Mouse (Mus musculus) brain, embryonic 14.5 days (tissue): ENCODE measurements at regions not wholly inside any gene's neighbourhood (a gene's known extent, or its start where the extent isn't known, plus 50 kb on each side); places are given as distances from the start of the nearest gene placed in this dataset.

ENCODE experiments used
- DNase-seq: peaks from one replicate; pipeline ENCODE4 v3.0.0-alpha.2; 2011; ENCODE audit warnings: low read depth
- CTCF ChIP-seq: fragments of 200-500 bp; IDR thresholded peaks from 2 replicates; pipeline ENCODE4 v1.5.1; 2012; ENCODE audit warnings: inconsistent platforms, mild to moderate bottlenecking, moderate library complexity, borderline replicate concordance; ENCODE audit not compliant: insufficient read depth, insufficient read length; ENCODE audit errors: extremely low read depth
- POLR2A ChIP-seq: fragments of 200-500 bp; IDR thresholded peaks from 2 replicates; pipeline ENCODE4 v1.6.1; 2012; ENCODE audit warnings: mild to moderate bottlenecking, inconsistent platforms, borderline replicate concordance; ENCODE audit not compliant: poor library complexity, insufficient read depth, insufficient read length, severe bottlenecking; ENCODE audit errors: extremely low read depth

DNA sequence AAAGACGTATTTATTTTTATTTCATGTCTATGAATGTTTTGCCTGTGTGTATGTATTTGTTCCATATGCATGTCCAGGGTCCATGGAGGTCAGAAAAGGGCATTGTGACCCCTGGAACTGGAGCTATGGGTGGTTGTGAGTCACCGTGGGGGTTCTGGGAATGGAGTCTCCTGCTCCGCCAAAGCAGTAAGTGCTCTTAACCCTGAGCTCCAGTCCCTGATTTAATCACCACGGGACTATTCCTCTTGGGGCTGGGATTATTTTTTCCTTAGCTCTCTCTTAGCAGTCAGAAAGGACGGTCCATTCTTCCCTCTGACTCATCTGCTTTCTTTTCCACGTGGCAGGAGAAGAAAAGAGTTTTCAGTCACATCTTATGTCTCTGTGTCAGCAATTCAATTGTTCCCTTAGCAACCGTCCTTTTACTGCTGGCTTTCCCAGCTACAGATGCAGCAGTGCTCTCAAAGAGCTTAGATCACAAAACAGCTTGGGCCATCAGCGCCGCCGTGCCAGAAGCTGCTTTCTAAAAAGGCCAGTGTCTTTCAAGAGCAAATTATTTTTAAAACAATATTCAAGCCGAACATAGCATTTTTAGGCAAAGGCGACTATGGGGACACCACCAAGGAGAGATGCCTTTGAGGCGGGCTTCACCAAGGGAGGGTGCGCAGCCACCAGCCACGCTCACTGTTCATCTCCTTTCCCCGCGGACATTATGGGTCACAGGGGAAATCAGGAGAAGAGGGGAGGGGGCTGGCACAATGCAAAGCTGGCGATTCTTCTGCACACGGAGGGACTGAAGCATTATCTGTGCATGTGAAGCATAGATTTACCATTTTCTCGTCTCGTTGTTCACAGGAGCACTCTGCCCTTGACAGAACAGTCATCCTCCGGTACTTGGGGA is 110.8 kb downstream of the Map3k7 start:
- DNase-seq: peak; percentile 94
- TF ChIP-seq CTCF (no peak), POLR2A (no peak)

DNA sequence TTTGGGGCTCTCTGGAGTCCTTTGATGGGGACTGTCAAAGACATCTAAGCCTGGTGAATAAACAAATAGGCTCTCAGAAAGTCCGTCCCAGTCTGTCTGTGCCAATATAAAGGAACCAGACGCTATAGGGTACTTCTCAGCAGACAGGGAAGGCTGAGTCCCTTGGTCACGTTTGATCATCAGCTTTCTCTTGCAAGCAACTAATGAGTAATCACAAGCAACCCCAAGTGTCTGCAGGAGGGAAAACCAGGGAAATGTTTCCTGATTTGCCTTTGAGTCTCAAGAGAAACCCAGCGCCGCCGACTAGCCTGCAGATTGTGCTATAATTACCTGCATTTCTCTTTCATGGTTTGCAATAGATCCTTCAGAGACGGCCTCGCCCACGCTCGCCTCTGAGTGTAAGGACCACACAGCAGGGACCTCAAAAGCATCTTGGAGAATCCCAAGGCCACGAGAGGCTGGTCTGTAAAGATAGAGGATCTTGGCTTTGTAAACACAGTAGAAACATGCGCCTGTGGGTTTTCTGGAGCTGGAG is 112.6 kb downstream of the Map3k7 start:
- TF ChIP-seq POLR2A: no peak
- TF ChIP-seq CTCF: no peak
- DNase-seq: peak; percentile 52

DNA sequence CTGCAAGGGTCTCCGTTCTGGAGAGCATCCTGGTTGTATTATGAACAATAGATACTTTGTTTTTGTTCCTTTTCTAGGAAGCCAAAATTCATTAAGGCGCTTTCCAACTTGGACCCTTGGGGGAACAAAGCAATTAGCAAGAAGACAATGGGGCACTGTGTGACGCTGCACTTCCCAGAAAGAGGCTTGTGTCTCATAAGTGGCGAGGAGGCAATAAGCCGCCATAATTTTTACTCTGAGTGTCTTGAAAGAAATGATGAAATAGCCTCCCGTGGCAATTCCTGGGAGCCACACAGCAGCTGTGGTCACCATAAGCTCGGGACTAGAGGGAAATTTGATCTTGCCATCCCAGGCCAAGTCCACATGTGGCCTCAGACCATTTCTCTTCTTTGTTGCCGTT is 119.6 kb downstream of the Map3k7 start:
- TF ChIP-seq CTCF: no peak
- no peak for TF ChIP-seq POLR2A
- peak; percentile 47 for DNase-seq

DNA sequence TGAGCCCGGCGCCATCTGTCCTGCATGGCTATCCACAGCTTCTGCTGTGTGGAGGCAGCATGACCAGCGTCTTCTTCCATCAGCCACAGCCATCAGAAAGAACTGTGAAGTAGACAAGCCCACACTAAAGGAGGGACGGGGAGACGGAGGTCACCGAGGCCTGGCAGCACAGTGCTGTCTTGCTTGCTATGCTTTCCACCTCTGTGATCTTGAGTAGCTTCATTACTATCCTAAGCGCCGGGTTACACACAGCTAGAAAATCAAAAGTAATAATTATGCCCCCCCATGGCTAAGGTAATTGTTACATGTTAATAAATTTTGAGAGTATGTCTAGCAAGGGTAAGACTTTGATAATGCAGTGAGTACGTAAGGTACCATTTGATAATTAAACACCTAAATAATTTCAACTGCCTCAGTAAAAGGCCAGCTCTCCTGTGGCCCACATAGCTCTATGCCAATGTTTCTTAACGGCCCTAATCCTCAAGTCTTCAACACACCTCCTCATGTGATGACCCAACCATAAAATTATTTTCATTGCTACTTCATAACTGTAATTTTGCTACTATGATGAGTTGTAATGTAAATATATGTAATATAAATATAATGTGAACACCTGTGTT is 120.5 kb downstream of the Map3k7 start:
- no peak for DNase-seq
- TF ChIP-seq POLR2A (no peak), CTCF (no peak)

DNA sequence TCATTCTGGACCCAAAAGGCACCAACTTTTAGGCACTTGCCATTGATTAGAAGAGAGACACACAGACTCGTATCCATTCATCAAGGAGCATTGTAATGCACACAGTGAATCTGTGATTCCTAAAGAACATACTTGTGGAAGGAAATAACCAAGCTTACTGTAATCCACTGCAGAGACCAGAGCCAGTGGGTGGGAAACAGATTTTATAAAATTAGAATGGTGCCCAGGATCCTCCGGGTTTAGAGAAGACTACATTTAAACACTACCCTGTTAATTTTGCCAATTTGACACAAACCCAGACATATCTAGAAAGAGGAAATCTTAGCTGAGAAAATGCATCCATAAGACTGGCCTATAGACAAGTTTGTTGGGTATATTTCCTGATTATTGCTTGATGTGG is 121.1 kb downstream of the Map3k7 start:
- no peak for DNase-seq
- TF ChIP-seq POLR2A (no peak), CTCF (no peak)

DNA sequence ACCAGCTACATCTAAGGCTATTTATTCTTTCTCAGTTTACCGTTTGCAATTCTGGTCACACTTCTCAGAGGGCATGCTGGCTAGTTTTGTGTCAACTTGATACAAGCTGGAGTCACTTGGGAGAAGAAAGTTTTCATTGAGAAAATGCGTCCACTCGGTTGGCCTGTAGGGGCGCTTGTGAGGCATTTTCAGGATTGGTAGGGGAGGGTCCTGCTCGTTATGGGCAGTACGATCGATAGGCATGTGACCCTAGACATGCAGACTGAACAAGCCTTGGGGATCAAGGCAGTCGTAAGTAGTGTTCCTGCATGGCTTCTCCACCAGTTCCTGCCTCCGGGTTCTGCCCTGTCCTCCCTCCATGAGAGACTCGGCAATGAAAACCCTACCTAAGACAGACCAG is 127.2 kb downstream of the Map3k7 start:
- TF ChIP-seq POLR2A (no peak), CTCF (peak; percentile 19; the same call in 1 of the 2 replicates)
- no peak for DNase-seq

DNA sequence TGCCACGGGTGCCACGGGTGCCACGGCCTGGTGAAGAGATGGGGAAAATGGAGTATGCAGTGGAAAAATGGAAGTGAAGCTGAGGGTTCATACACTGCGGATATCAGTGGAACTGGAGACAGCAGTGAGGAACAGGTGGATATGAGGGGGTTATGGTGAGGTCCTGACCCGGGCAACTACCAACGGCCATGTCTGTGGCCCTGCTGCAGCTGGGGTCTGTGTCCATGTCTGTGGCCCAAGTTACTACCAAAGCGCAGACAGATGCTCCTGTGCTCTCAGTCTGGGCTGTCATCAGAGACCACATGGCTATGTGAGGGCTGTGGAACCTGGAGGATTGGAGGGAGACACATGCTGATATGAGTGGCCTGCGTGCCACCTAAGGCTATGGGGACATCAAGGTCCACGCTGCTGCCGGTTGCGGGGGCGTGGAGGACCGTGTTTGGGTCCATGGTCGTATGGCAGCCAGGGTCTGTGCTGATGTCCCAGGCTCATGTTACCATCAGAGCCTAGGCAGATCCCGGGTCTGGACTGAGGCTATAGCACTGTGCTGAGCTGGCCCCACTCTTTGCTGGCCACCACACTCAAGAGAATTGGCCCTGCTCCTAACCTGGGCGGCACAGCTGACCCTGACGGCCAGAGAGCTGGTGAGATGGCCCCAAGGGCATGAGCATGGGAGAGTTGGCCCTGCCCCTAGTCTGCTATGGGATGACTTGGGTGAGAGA is 128.6 kb downstream of the Map3k7 start:
- TF ChIP-seq POLR2A (no peak), CTCF (no peak)
- DNase-seq: no peak

DNA sequence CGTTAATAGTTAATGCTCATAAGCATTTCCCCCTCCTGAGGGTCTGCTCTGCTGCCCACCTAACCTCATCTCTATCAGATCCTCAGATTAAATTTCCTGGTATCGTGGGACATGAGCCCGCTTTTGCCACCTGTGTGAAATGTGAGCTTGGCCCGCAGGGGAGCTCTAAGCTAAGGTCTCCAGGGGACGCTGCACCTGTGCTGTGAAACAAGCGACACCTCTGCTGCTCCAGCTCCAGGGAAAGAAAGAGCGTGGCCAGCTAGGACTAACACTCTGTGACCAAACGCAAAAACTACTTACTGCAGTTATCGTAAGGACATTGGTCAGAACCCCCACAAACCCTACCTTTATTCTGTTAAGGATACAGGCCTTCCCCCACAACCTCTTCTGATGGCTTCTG is 134.3 kb downstream of the Map3k7 start:
- TF ChIP-seq POLR2A (no peak), CTCF (no peak)
- no peak for DNase-seq

DNA sequence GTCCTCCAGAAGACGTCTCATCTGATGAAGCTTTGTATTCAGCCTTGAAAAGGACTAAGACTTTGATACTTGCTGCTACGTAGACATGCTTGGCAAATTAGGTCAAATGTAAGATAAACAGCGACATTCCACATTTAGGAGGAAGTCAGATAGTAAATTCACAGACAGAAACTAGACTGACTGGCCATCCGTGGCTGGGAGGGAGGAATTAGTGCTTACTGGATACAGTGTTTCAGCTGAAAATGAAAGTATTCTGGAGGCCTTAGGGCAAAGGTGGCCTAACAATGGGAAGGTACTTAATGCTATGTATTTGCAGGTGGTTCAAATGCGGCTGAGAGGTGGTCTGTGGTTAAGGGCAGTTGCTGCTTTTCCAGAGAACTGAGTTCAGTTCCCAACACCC is 137.1 kb downstream of the Map3k7 start:
- no peak for DNase-seq
- no peak for TF ChIP-seq CTCF
- TF ChIP-seq POLR2A: no peak

DNA sequence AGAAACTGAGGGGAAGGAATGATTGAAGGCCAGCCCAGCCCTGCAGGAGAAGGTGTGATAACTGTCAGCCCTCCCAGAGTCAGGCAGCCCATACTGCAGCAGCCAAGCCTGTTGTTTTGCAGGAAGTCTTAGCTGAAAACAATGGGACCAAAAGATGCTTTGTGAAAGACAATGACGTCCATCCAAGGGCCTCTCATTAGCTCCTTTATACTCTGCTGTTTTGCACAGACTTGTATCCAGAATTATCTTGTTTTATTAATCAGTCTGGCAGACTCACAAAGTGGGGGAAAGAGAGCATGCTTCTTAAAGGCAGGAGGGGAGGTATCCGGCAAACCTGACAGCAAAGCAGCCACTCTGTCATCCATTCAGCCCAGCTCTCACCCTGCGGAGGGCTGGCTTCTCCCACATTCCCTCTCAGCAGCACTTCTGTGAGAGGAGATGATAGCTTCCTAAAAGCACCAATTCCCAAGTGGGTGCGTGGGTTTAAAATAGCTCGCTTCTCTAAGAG is 131.9 kb upstream of the Bach2 start:
- no peak for TF ChIP-seq CTCF
- no peak for TF ChIP-seq POLR2A
- DNase-seq: peak; percentile 73

DNA sequence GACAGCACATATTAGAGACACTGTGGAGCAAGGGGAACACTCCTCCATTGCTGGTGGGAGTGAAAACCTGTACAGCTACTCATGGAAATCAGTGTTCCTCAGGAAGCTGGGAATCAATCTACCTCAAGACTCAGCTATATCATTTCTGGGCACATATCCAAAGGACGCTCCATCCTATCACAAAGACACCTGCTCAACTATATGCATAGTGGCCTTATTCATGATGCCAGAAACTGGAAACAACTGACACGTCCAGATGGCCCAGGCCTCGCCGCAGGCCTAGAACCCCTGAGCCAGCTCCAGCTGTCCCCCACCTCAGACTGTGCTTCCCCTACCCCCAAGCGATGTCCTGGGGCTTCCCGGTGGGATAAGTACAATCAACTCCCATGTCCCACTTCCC is 116.3 kb upstream of the Bach2 start:
- DNase-seq: no peak
- TF ChIP-seq POLR2A (no peak), CTCF (no peak)

DNA sequence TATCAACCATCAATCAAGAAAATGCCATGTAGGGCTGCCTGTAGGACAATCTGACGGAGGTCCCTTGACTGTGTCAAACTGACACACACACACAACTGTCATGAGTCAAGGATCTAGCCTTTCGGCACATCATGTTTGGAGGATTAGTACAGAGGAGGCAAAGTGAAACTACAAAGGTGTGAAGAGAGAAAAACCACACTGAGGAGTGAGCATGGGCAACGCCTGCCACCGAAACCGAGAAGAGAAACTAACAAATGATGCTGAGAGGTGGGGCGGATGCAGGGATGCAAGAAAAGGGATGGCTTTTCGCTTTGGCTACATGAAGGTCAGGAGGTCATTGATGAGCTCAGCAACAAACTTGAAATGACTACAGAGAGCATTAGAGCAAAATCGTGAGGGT is 111.8 kb upstream of the Bach2 start:
- no peak for DNase-seq
- no peak for TF ChIP-seq CTCF
- no peak for TF ChIP-seq POLR2A
